Mouse (Mus musculus): ENCODE results near the gene Fam222b. TPM values are rescaled to one million over a fixed set of nuclear protein-coding genes. Genes with fewer than 3 reads are reported as not detected.
A peak's percentile ranks its signal among the peaks of the same experiment; 100 is the strongest.

Gene Fam222b
- polyA plus RNA-seq, 2 experiments = 11.7 to 13.3 TPM

DNA sequence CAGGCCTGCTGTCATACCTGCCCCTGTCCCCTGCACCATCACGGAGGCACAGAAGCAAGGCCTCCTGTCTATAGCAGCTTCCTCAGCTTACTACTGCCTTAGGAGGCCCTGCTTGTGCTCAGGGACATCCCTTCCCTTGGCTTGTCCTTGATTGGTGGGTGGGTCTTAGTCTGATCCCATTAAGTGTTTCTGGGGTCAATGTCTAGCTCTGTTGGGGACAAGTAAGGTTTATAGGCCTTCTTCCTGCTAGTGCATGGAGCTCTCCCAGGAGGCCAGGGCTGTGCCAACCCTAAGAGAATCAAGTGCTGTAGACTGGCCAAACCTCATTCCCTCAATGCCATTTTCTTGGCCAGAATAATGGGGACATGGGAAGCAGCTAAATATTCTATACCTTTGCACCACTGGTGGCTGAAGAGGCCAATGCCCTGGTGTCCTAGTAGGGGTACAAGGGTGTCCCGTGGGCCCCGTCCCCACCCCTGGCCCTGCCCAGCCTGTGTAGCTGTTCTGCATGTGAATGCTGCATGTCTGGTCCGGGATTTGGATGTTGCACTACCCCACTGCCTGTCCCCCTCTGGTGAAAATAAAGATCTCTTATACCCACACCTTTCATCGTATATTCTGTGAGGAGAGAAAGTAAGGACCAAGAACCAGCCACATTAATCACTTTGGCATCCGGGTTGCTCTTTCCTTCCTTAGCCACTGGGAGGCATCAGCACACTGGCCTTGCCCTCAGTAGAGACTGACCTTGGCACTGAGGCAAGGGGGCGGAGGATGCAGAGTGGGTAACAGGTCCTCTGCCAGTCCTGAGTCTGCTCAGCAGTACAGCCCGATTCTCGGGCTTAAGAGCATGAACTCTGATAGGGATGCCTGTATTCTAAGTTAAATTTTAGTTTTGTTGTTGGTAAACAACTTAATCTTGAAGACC is 34.4 kb upstream of the Fam222b start:
- Histone ChIP-seq H3K4me3 (replicated peaks; ENCODE audit: low read length) (no peak overlapping the region), H3K36me3 (ENCODE audit: control insufficient read depth, insufficient read depth, low read length) (peaks cover 44% of the 10 kb centered on the region), H3K4me2 (replicated peaks; ENCODE audit: low read depth, low read length, severe bottlenecking) (no peak overlapping the region), H3K9me3 (ENCODE audit: control insufficient read depth, low read length) (no peaks in the 10 kb centered on the region), H3K27me3 (ENCODE audit: control insufficient read depth, insufficient read depth, low read length) (no peaks in the 10 kb centered on the region), H3K27ac (replicated peaks; ENCODE audit: low read depth, low read length) (no peak overlapping the region), H3K4me1 (ENCODE audit: control insufficient read depth, insufficient read depth, low read length) (peaks cover 5% of the 10 kb centered on the region; the same call in 1 of the 2 replicates), H3K9ac (ENCODE audit: low read depth, low read length, severe bottlenecking) (no peak overlapping the region)
- ATAC-seq (ENCODE audit: low FRiP score, low read depth) = peak; percentile 53
- WGBS = 54% methylated on average over 9 of the region's 9 CpGs
- TF ChIP-seq POLR2A (IDR thresholded peaks at IDR 0.05; ENCODE audit: borderline replicate concordance, extremely low read depth, insufficient read depth, insufficient read length) = no peak
- DNase-seq (ENCODE audit: low spot score) = peak; percentile 66

DNA sequence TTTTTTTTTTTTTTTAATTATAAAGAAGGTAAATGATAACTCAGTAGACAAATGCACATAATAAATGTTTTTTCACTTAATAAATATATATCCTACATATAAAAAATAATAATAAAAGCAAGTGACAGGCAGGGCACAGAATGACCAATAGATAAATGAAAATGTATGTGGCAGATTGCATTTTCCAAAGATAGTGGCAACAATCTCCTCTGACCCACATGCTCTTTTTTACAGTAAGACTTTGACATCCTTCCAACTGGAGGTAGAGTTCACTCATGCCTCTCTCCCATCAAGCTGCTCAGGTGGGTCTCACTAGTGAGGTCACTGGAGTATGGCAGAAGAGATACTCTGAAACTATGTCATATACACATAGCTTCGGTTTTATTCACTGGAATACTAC is 31.9 kb upstream of the Fam222b start:
- WGBS = 72% methylated on average over 1 of the region's 1 CpGs
- H3K9me3 ChIP-seq (ENCODE audit: control insufficient read depth, low read length) = no peaks in the 10 kb centered on the region
- H3K27ac ChIP-seq (replicated peaks; ENCODE audit: low read depth, low read length) = no peak overlapping the region
- no peak overlapping the region for H3K4me2 ChIP-seq (replicated peaks; ENCODE audit: low read depth, low read length, severe bottlenecking)
- no peak for ATAC-seq (ENCODE audit: low FRiP score, low read depth)
- H3K4me3 ChIP-seq (replicated peaks; ENCODE audit: low read length) = no peak overlapping the region
- H3K27me3 ChIP-seq (ENCODE audit: control insufficient read depth, insufficient read depth, low read length) = no peaks in the 10 kb centered on the region
- DNase-seq (ENCODE audit: low spot score) = no peak
- H3K9ac ChIP-seq (ENCODE audit: low read depth, low read length, severe bottlenecking) = no peak overlapping the region
- peaks cover 27% of the 10 kb centered on the region for H3K36me3 ChIP-seq (ENCODE audit: control insufficient read depth, insufficient read depth, low read length)
- H3K4me1 ChIP-seq (ENCODE audit: control insufficient read depth, insufficient read depth, low read length) = peaks cover 5% of the 10 kb centered on the region; the same call in 1 of the 2 replicates
- TF ChIP-seq POLR2A (IDR thresholded peaks at IDR 0.05; ENCODE audit: borderline replicate concordance, extremely low read depth, insufficient read depth, insufficient read length) = no peak

DNA sequence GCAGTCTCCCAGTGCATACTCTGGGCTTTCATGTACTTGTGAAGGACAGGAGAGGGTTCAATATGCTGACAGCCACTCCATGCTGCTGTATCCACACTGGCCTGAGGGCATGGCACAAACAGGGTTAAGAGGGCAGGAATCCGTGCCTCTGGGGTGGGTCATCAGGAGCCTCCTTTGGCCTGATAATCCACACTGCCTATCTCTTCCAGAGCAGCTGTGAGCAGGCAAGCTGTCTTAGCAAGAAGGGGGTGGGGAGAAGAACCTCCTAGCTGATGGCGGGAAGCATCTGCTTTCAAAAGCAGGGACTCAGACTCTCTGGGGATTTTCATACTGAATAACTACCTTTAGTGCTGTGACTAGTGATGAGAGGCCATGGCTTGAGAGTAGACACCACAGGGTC is 28.6 kb upstream of the Fam222b start:
- H3K27me3 ChIP-seq (ENCODE audit: control insufficient read depth, insufficient read depth, low read length) = no peaks in the 10 kb centered on the region
- DNase-seq (ENCODE audit: low spot score) = no peak
- H3K36me3 ChIP-seq (ENCODE audit: control insufficient read depth, insufficient read depth, low read length) = no peaks in the 10 kb centered on the region
- 58% methylated on average over 2 of the region's 2 CpGs for WGBS
- H3K4me1 ChIP-seq (ENCODE audit: control insufficient read depth, insufficient read depth, low read length) = peaks cover 5% of the 10 kb centered on the region; the same call in 1 of the 2 replicates
- no peak for ATAC-seq (ENCODE audit: low FRiP score, low read depth)
- no peak overlapping the region for H3K4me2 ChIP-seq (replicated peaks; ENCODE audit: low read depth, low read length, severe bottlenecking)
- no peak for TF ChIP-seq POLR2A (IDR thresholded peaks at IDR 0.05; ENCODE audit: borderline replicate concordance, extremely low read depth, insufficient read depth, insufficient read length)
- H3K9me3 ChIP-seq (ENCODE audit: control insufficient read depth, low read length) = no peaks in the 10 kb centered on the region
- no peak overlapping the region for H3K9ac ChIP-seq (ENCODE audit: low read depth, low read length, severe bottlenecking)
- no peak overlapping the region for H3K27ac ChIP-seq (replicated peaks; ENCODE audit: low read depth, low read length)
- H3K4me3 ChIP-seq (replicated peaks; ENCODE audit: low read length) = no peak overlapping the region

- Histone ChIP-seq H3K9me3 (ENCODE audit: control insufficient read depth, low read length) (no peaks in the 10 kb centered on the region), H3K27me3 (ENCODE audit: control insufficient read depth, insufficient read depth, low read length) (no peaks in the 10 kb centered on the region), H3K27ac (replicated peaks; ENCODE audit: low read depth, low read length) (no peak overlapping the region), H3K9ac (ENCODE audit: low read depth, low read length, severe bottlenecking) (no peak overlapping the region), H3K4me3 (replicated peaks; ENCODE audit: low read length) (no peak overlapping the region), H3K4me2 (replicated peaks; ENCODE audit: low read depth, low read length, severe bottlenecking) (no peak overlapping the region), H3K36me3 (ENCODE audit: control insufficient read depth, insufficient read depth, low read length) (no peaks in the 10 kb centered on the region), H3K4me1 (ENCODE audit: control insufficient read depth, insufficient read depth, low read length) (peaks cover 5% of the 10 kb centered on the region; the same call in 1 of the 2 replicates)
- WGBS = 48% methylated on average over 2 of the region's 2 CpGs
- no peak for DNase-seq (ENCODE audit: low spot score)
- TF ChIP-seq POLR2A (IDR thresholded peaks at IDR 0.05; ENCODE audit: borderline replicate concordance, extremely low read depth, insufficient read depth, insufficient read length) = no peak
- ATAC-seq (ENCODE audit: low FRiP score, low read depth) = no peak
Measured at GRCm38 (mm10) chr11:78066641-78067040, 27.8 kb upstream of the Fam222b start.

DNA sequence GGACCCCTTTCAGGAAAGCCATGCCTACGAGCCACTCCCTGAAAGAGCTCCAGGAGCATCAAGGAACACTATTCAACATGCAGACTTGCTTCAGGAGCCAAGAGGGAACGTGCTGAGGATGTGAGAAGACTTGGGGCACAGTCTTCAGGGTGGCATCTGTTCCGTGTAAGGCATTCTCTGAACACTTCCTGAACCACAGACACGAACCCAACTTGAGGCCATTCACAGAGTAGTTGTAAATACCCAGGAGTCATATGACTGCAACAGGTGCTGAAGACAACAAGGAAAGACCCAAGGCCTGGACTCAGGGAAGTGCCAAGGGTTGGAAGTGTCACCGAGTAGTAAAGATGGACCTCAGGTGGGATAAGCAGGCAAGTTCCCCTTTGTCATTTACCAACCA is 26.9 kb upstream of the Fam222b start:
- Histone ChIP-seq H3K4me2 (replicated peaks; ENCODE audit: low read depth, low read length, severe bottlenecking) (no peak overlapping the region), H3K9ac (ENCODE audit: low read depth, low read length, severe bottlenecking) (no peak overlapping the region), H3K4me3 (replicated peaks; ENCODE audit: low read length) (no peak overlapping the region), H3K36me3 (ENCODE audit: control insufficient read depth, insufficient read depth, low read length) (peaks cover 8% of the 10 kb centered on the region), H3K27me3 (ENCODE audit: control insufficient read depth, insufficient read depth, low read length) (no peaks in the 10 kb centered on the region), H3K4me1 (ENCODE audit: control insufficient read depth, insufficient read depth, low read length) (no peaks in the 10 kb centered on the region), H3K27ac (replicated peaks; ENCODE audit: low read depth, low read length) (no peak overlapping the region), H3K9me3 (ENCODE audit: control insufficient read depth, low read length) (no peaks in the 10 kb centered on the region)
- ATAC-seq (ENCODE audit: low FRiP score, low read depth) (no peak), DNase-seq (ENCODE audit: low spot score) (no peak)
- 63% methylated on average over 5 of the region's 5 CpGs for WGBS
- TF ChIP-seq POLR2A (IDR thresholded peaks at IDR 0.05; ENCODE audit: borderline replicate concordance, extremely low read depth, insufficient read depth, insufficient read length) = no peak

Measured in limb, embryonic 14.5 days (tissue).